ENCODE assay signal across 8 mouse cellular contexts in genomic region chr11:21091067-21091427, GRCm38 (mm10). TPM values are rescaled to one million over a fixed set of nuclear protein-coding genes. Genes with fewer than 3 reads are reported as not detected.
DNase-seq lines count a peak whose midpoint lies in the region; ATAC-seq lines count a peak whose summit lies in the region.

Gene Peli1, plus strand, starts transcription at chr11:21091291.

- peak; percentile 97 for DNase-seq in adipocyte (ENCODE audit: low spot score)
- DNase-seq in embryo, embryonic 10 days (ENCODE audit: low spot score) = peak; percentile 97
- peak; percentile 92 for DNase-seq in gastrocnemius, postnatal 10 days
- DNase-seq in induced T-regulatory cell, adult 2 months (ENCODE audit: low read depth) = peak; percentile 98
- DNase-seq in left cerebral cortex, adult 9 months (ENCODE audit: low spot score in 2 of 2) = peak; percentile 96 to 97
- peak; percentile 96 for DNase-seq in right cerebral cortex, postnatal 14 days
- peak; percentile 89 to 94 for DNase-seq in urinary bladder, postnatal 36 days (ENCODE audit: low spot score in 2 of 2)

- peak; percentile 93 for ATAC-seq in megakaryocyte progenitor cell, adult 5-6 weeks (replicated peaks; ENCODE audit: poor library complexity)

RNA-seq across cellular contexts. Expression of gene Peli1, which starts in this region (rescaled TPM):
- 10 to 100 TPM; 15.5 to 16.5 TPM for total RNA-seq in gastrocnemius, postnatal 10 days (2021)
- 18.1 and 21.1 TPM in 2 replicates for total RNA-seq in megakaryocyte progenitor cell, adult 5-6 weeks (2015)
- 11.2 and 14.1 TPM in 2 replicates for total RNA-seq in megakaryocyte progenitor cell, adult 5-6 weeks (2017)

Comparison
In these comparisons a context has a peak if more than half of its experiments do, and no peak if none do; other contexts are left out.
1. Peak in every context shown above with its lines: DNase-seq and ATAC-seq.